Mouse (Mus musculus): Measurements from ENCODE around the gene Olfr16. TPM values are rescaled to one million over a fixed set of nuclear protein-coding genes. Genes with fewer than 3 reads are reported as not detected.

Olfr16 gene
- not detected in 2 replicates for polyA plus RNA-seq (2014; fragmentation: Nextera tagmentation; extraction: Ambion mirVana)

- no peak within 1 kb of the TSS for H3K4me3 ChIP-seq (ENCODE audit: low read depth, low read length)
- H3K9me3 ChIP-seq (ENCODE audit: control insufficient read depth, low read length) = no peaks in the 10 kb centered on the region
- no peak for DNase-seq (ENCODE audit: low spot score)
- no peak for ATAC-seq (replicated peaks; ENCODE audit: low FRiP score)
- H3K27me3 ChIP-seq (replicated peaks; ENCODE audit: control insufficient read depth, insufficient read depth, low read length) = no peaks in the 10 kb centered on the region
- no peak within 1 kb of the TSS for H3K9ac ChIP-seq (ENCODE audit: low read depth, low read length)
- WGBS = 38% methylated on average over 1 of the region's 1 CpGs
- H3K36me3 ChIP-seq (ENCODE audit: control insufficient read depth, insufficient read depth, low read length) = no peaks in the 10 kb centered on the region
- H3K27ac ChIP-seq (ENCODE audit: low read depth, low read length) = no peak within 1 kb of the TSS
- no peaks in the 10 kb centered on the region for H3K4me1 ChIP-seq (replicated peaks; ENCODE audit: control insufficient read depth, insufficient read depth, low read length)
- no peak within 1 kb of the TSS for H3K4me2 ChIP-seq
These were observed at the start of gene Olfr16 for GRCm38 (mm10) chr1:172950160-172950559. Gene Olfr16 (plus strand): TSS chr1:172950409.

GRCm38 (mm10) chr1:172903313-172903712 is 46.9 kb upstream of the Olfr16 start:
- ATAC-seq (replicated peaks; ENCODE audit: low FRiP score) = no peak
- Histone ChIP-seq H3K9ac (ENCODE audit: low read depth, low read length) (no peak overlapping the region), H3K27me3 (replicated peaks; ENCODE audit: control insufficient read depth, insufficient read depth, low read length) (no peaks in the 10 kb centered on the region), H3K4me3 (ENCODE audit: low read depth, low read length) (no peak overlapping the region), H3K4me1 (replicated peaks; ENCODE audit: control insufficient read depth, insufficient read depth, low read length) (no peaks in the 10 kb centered on the region), H3K36me3 (ENCODE audit: control insufficient read depth, insufficient read depth, low read length) (no peaks in the 10 kb centered on the region), H3K4me2 (no peak overlapping the region), H3K9me3 (ENCODE audit: control insufficient read depth, low read length) (no peaks in the 10 kb centered on the region), H3K27ac (ENCODE audit: low read depth, low read length) (no peak overlapping the region)
- no peak for DNase-seq (ENCODE audit: low spot score)

- Histone ChIP-seq H3K9me3 (ENCODE audit: control insufficient read depth, low read length) (no peaks in the 10 kb centered on the region), H3K4me2 (no peak overlapping the region), H3K4me1 (replicated peaks; ENCODE audit: control insufficient read depth, insufficient read depth, low read length) (no peaks in the 10 kb centered on the region), H3K36me3 (ENCODE audit: control insufficient read depth, insufficient read depth, low read length) (no peaks in the 10 kb centered on the region), H3K4me3 (ENCODE audit: low read depth, low read length) (no peak overlapping the region), H3K27me3 (replicated peaks; ENCODE audit: control insufficient read depth, insufficient read depth, low read length) (no peaks in the 10 kb centered on the region), H3K9ac (ENCODE audit: low read depth, low read length) (no peak overlapping the region), H3K27ac (ENCODE audit: low read depth, low read length) (no peak overlapping the region)
- ATAC-seq (replicated peaks; ENCODE audit: low FRiP score) (no peak), DNase-seq (ENCODE audit: low spot score) (no peak)
- 77% methylated on average over 1 of the region's 1 CpGs for WGBS
These were observed 33.1 kb upstream of the Olfr16 start for GRCm38 (mm10) chr1:172917115-172917514.

- Histone ChIP-seq H3K4me2 (no peak overlapping the region), H3K9ac (ENCODE audit: low read depth, low read length) (no peak overlapping the region), H3K27ac (ENCODE audit: low read depth, low read length) (no peak overlapping the region), H3K36me3 (ENCODE audit: control insufficient read depth, insufficient read depth, low read length) (no peaks in the 10 kb centered on the region), H3K27me3 (replicated peaks; ENCODE audit: control insufficient read depth, insufficient read depth, low read length) (no peaks in the 10 kb centered on the region), H3K4me1 (replicated peaks; ENCODE audit: control insufficient read depth, insufficient read depth, low read length) (no peaks in the 10 kb centered on the region), H3K4me3 (ENCODE audit: low read depth, low read length) (no peak overlapping the region), H3K9me3 (ENCODE audit: control insufficient read depth, low read length) (no peaks in the 10 kb centered on the region)
- ATAC-seq (replicated peaks; ENCODE audit: low FRiP score) (no peak), DNase-seq (ENCODE audit: low spot score) (no peak)
- WGBS = 77% methylated on average over 2 of the region's 2 CpGs
These were observed 31.8 kb upstream of the Olfr16 start for GRCm38 (mm10) chr1:172918450-172918849.

- DNase-seq (ENCODE audit: low spot score) = no peak
- WGBS = 70% methylated on average over 2 of the region's 2 CpGs
- Histone ChIP-seq H3K36me3 (ENCODE audit: control insufficient read depth, insufficient read depth, low read length) (no peaks in the 10 kb centered on the region), H3K9me3 (ENCODE audit: control insufficient read depth, low read length) (no peaks in the 10 kb centered on the region), H3K27me3 (replicated peaks; ENCODE audit: control insufficient read depth, insufficient read depth, low read length) (no peaks in the 10 kb centered on the region), H3K4me1 (replicated peaks; ENCODE audit: control insufficient read depth, insufficient read depth, low read length) (no peaks in the 10 kb centered on the region), H3K27ac (ENCODE audit: low read depth, low read length) (no peak overlapping the region), H3K4me2 (no peak overlapping the region), H3K4me3 (ENCODE audit: low read depth, low read length) (no peak overlapping the region), H3K9ac (ENCODE audit: low read depth, low read length) (no peak overlapping the region)
- no peak for ATAC-seq (replicated peaks; ENCODE audit: low FRiP score)
These were observed 18.0 kb upstream of the Olfr16 start for GRCm38 (mm10) chr1:172932197-172932596.

- Histone ChIP-seq H3K4me3 (ENCODE audit: low read depth, low read length) (no peak overlapping the region), H3K27ac (ENCODE audit: low read depth, low read length) (no peak overlapping the region), H3K9ac (ENCODE audit: low read depth, low read length) (no peak overlapping the region), H3K27me3 (replicated peaks; ENCODE audit: control insufficient read depth, insufficient read depth, low read length) (no peaks in the 10 kb centered on the region), H3K9me3 (ENCODE audit: control insufficient read depth, low read length) (no peaks in the 10 kb centered on the region), H3K36me3 (ENCODE audit: control insufficient read depth, insufficient read depth, low read length) (no peaks in the 10 kb centered on the region), H3K4me2 (no peak overlapping the region), H3K4me1 (replicated peaks; ENCODE audit: control insufficient read depth, insufficient read depth, low read length) (no peaks in the 10 kb centered on the region)
- no peak for DNase-seq (ENCODE audit: low spot score)
- WGBS = 73% methylated on average over 2 of the region's 2 CpGs
- no peak for ATAC-seq (replicated peaks; ENCODE audit: low FRiP score)
These were observed 1.0 kb downstream of the Olfr16 start for GRCm38 (mm10) chr1:172951171-172951720.

GRCm38 (mm10) chr1:172955376-172955775 is 5.2 kb downstream of the Olfr16 start:
- Histone ChIP-seq H3K4me2 (no peak overlapping the region), H3K4me3 (ENCODE audit: low read depth, low read length) (no peak overlapping the region), H3K36me3 (ENCODE audit: control insufficient read depth, insufficient read depth, low read length) (no peaks in the 10 kb centered on the region), H3K9me3 (ENCODE audit: control insufficient read depth, low read length) (no peaks in the 10 kb centered on the region), H3K4me1 (replicated peaks; ENCODE audit: control insufficient read depth, insufficient read depth, low read length) (no peaks in the 10 kb centered on the region), H3K9ac (ENCODE audit: low read depth, low read length) (no peak overlapping the region), H3K27ac (ENCODE audit: low read depth, low read length) (no peak overlapping the region), H3K27me3 (replicated peaks; ENCODE audit: control insufficient read depth, insufficient read depth, low read length) (no peaks in the 10 kb centered on the region)
- ATAC-seq (replicated peaks; ENCODE audit: low FRiP score) (no peak), DNase-seq (ENCODE audit: low spot score) (no peak)
- WGBS = 70% methylated on average over 4 of the region's 4 CpGs

GRCm38 (mm10) chr1:172960452-172960851 is 10.2 kb downstream of the Olfr16 start:
- H3K36me3 ChIP-seq (ENCODE audit: control insufficient read depth, insufficient read depth, low read length) = no peaks in the 10 kb centered on the region
- 50% methylated on average over 1 of the region's 1 CpGs for WGBS
- no peak for ATAC-seq (replicated peaks; ENCODE audit: low FRiP score)

GRCm38 (mm10) chr1:172989794-172990634 is 39.8 kb downstream of the Olfr16 start:
- ATAC-seq (replicated peaks; ENCODE audit: low FRiP score) = peak; percentile 56
- H3K9me3 ChIP-seq (ENCODE audit: control insufficient read depth, low read length) = no peaks in the 10 kb centered on the region
- WGBS = 57% methylated on average over 12 of the region's 12 CpGs
- no peak for DNase-seq (ENCODE audit: low spot score)
- H3K27ac ChIP-seq (ENCODE audit: low read depth, low read length) = peak overlapping the region; percentile 49; the same call in 1 of the 2 replicates
- no peaks in the 10 kb centered on the region for H3K36me3 ChIP-seq (ENCODE audit: control insufficient read depth, insufficient read depth, low read length)
- no peaks in the 10 kb centered on the region for H3K27me3 ChIP-seq (replicated peaks; ENCODE audit: control insufficient read depth, insufficient read depth, low read length)
- no peak overlapping the region for H3K4me3 ChIP-seq (ENCODE audit: low read depth, low read length)
- H3K9ac ChIP-seq (ENCODE audit: low read depth, low read length) = no peak overlapping the region
- H3K4me2 ChIP-seq = 0 out of 2 replicates have a peak overlapping the region, but pooled peaks have one; percentile 10
- H3K4me1 ChIP-seq (replicated peaks; ENCODE audit: control insufficient read depth, insufficient read depth, low read length) = no peaks in the 10 kb centered on the region

More at GRCm38 (mm10) chr1:172960452-172960851, 10.2 kb downstream of the Olfr16 start:
- Histone ChIP-seq H3K4me2 (no peak overlapping the region), H3K27me3 (replicated peaks; ENCODE audit: control insufficient read depth, insufficient read depth, low read length) (no peaks in the 10 kb centered on the region), H3K9me3 (ENCODE audit: control insufficient read depth, low read length) (no peaks in the 10 kb centered on the region), H3K27ac (ENCODE audit: low read depth, low read length) (no peak overlapping the region), H3K9ac (ENCODE audit: low read depth, low read length) (no peak overlapping the region), H3K4me1 (replicated peaks; ENCODE audit: control insufficient read depth, insufficient read depth, low read length) (no peaks in the 10 kb centered on the region), H3K4me3 (ENCODE audit: low read depth, low read length) (no peak overlapping the region)
- DNase-seq (ENCODE audit: low spot score) = no peak
